Mouse (Mus musculus) cortical plate, adult 2 months (tissue): ENCODE results near the gene Gm10226.

Experiments used
- CTCF ChIP-seq: fragments of 200-500 bp; IDR thresholded peaks from 2 replicates; pipeline ENCODE4 v1.5.1; 2011; ENCODE audit warnings: mild to moderate bottlenecking, control low read depth, low read length; ENCODE audit not compliant: insufficient read depth; ENCODE audit errors: extremely low read depth
- POLR2A ChIP-seq: fragments of 200-500 bp; IDR thresholded peaks from 2 replicates; pipeline ENCODE4 v1.6.1; 2011; ENCODE audit warnings: mild to moderate bottlenecking, low read length, control low read depth; ENCODE audit not compliant: insufficient read depth; ENCODE audit errors: extremely low read depth

- no peak for TF ChIP-seq POLR2A
- no peak for TF ChIP-seq CTCF
These were observed 16.7 kb downstream of the Gm10226 start for GRCm38 (mm10) chr17:21708401-21708800.
